Mouse (Mus musculus) cortical plate, adult 2 months (tissue): Measurements from ENCODE around the gene Strap.

ENCODE experiments used
- CTCF ChIP-seq: fragments of 200-500 bp; IDR thresholded peaks from 2 replicates; pipeline ENCODE4 v1.5.1; 2011; ENCODE audit warnings: mild to moderate bottlenecking, control low read depth, low read length; ENCODE audit not compliant: insufficient read depth; ENCODE audit errors: extremely low read depth
- POLR2A ChIP-seq: fragments of 200-500 bp; IDR thresholded peaks from 2 replicates; pipeline ENCODE4 v1.6.1; 2011; ENCODE audit warnings: mild to moderate bottlenecking, low read length, control low read depth; ENCODE audit not compliant: insufficient read depth; ENCODE audit errors: extremely low read depth

GRCm38 (mm10) chr6:137687667-137688066 lies 47.2 kb upstream of the Strap start:
- TF ChIP-seq POLR2A (no peak), CTCF (no peak)
